Mouse (Mus musculus) neutrophil, adult 65 days (primary cell): ENCODE results near the gene Tanc2. TPM values are rescaled to one million over a fixed set of nuclear protein-coding genes. Genes with fewer than 3 reads are reported as not detected.

Experiments
- total RNA-seq: library from RNA; stranded (reverse); gene quantifications from 2 replicates; pipeline ENCODE4 v1.2.4, GENCODE M21; 2023

Gene Tanc2
- total RNA-seq, result 1.7 and 3.9 TPM in 2 replicates

GRCm38 (mm10) chr11:105589877-105590641, at the start of gene Tanc2:
Gene Tanc2, plus strand, starts transcription at chr11:105589986.

GRCm38 (mm10) chr11:105952911-105953386, 363.2 kb downstream of the Tanc2 start, which contains the start of gene Cyb561:
Gene Cyb561, minus strand, starts transcription at chr11:105953336.

GRCm38 (mm10) chr11:105967741-105968574, 378.2 kb downstream of the Tanc2 start, which contains the start of gene Ace:
Gene Ace, plus strand, starts transcription at chr11:105967945.

Other genes with a start within 250 kb of the Tanc2 start
- not detected in 2 replicates for gene March10, start 133.3 kb upstream of the Tanc2 start, total RNA-seq